Mouse (Mus musculus) heart, embryonic 10.5 days (tissue): ENCODE results near the gene Gm6588. TPM values are rescaled to one million over a fixed set of nuclear protein-coding genes. Genes with fewer than 3 reads are reported as not detected.

ENCODE experiments used
- DNase-seq: peaks from one replicate; pipeline ENCODE4 v3.0.0-alpha.2; 2017; ENCODE audit warnings: low spot score
- H3K27ac ChIP-seq: fragments of 300-500 bp; sonication (generic); 2 replicates; pipeline ENCODE4 v1.5.1; 2016; ENCODE audit warnings: mild to moderate bottlenecking
- H3K27me3 ChIP-seq: fragments of 300-500 bp; sonication (generic); 2 replicates; pipeline ENCODE4 v1.6.1; 2016; ENCODE audit warnings: mild to moderate bottlenecking; ENCODE audit not compliant: poor library complexity, insufficient read depth, severe bottlenecking
- H3K36me3 ChIP-seq: fragments of 300-500 bp; sonication (generic); 2 replicates; pipeline ENCODE4 v1.6.1; 2016; ENCODE audit warnings: mild to moderate bottlenecking, moderate library complexity
- H3K4me1 ChIP-seq: fragments of 300-500 bp; sonication (generic); 2 replicates; pipeline ENCODE4 v1.6.1; 2016; ENCODE audit warnings: mild to moderate bottlenecking
- H3K4me3 ChIP-seq: fragments of 300-500 bp; sonication (generic); 2 replicates; pipeline ENCODE4 v1.5.1; 2016; ENCODE audit warnings: mild to moderate bottlenecking, moderate library complexity
- H3K9me3 ChIP-seq: fragments of 300-500 bp; sonication (generic); 2 replicates; pipeline ENCODE4 v1.6.1; 2016; ENCODE audit warnings: mild to moderate bottlenecking, moderate library complexity
- WGBS: fragments of 180-500 bp; shearing (Covaris S2); methylation state at CpG from one replicate; pipeline ENCODE4 v1.1.7; 2016; 5-methylcytosine and 5-hydroxymethylcytosine counted together
- polyA plus RNA-seq: library from polyadenylated mRNA; unstranded; fragments of >200 nt; fragmentation: Nextera tagmentation; extraction: Ambion mirVana; gene quantifications from 2 replicates; pipeline ENCODE4 v1.2.1, GENCODE M21; 2016

The Gm6588 gene
- polyA plus RNA-seq, 1 experiment from 2014 or later, result 0.11 TPM

GRCm38 (mm10) chr5:112483030-112483429 is 33.8 kb downstream of the Gm6588 start:
- Histone ChIP-seq H3K27me3 (peaks cover 77% of the 10 kb centered on the region), H3K36me3 (no peaks in the 10 kb centered on the region), H3K4me3 (no peak overlapping the region), H3K9me3 (no peaks in the 10 kb centered on the region), H3K27ac (no peak overlapping the region), H3K4me1 (peaks cover 38% of the 10 kb centered on the region)
- WGBS, result 78% methylated on average over 8 of the region's 8 CpGs
- DNase-seq, result no peak

GRCm38 (mm10) chr5:112484924-112485715 is 35.9 kb downstream of the Gm6588 start:
- Histone ChIP-seq H3K27me3 (peaks cover 83% of the 10 kb centered on the region), H3K4me3 (no peak overlapping the region), H3K9me3 (no peaks in the 10 kb centered on the region), H3K27ac (no peak overlapping the region), H3K4me1 (peaks cover 24% of the 10 kb centered on the region), H3K36me3 (no peaks in the 10 kb centered on the region)
- DNase-seq, result no peak
- WGBS, result 36% methylated on average over 13 of the region's 13 CpGs

- 60% methylated on average over 5 of the region's 5 CpGs for WGBS
- DNase-seq, result no peak
- H3K27me3 ChIP-seq, result peaks cover 83% of the 10 kb centered on the region
Measured at GRCm38 (mm10) chr5:112486415-112486814, 37.2 kb downstream of the Gm6588 start.

GRCm38 (mm10) chr5:112487504-112487903 is 38.3 kb downstream of the Gm6588 start:
- 79% methylated on average over 1 of the region's 1 CpGs for WGBS
- peaks cover 75% of the 10 kb centered on the region for H3K27me3 ChIP-seq

More at GRCm38 (mm10) chr5:112486415-112486814, 37.2 kb downstream of the Gm6588 start:
- Histone ChIP-seq H3K4me1 (peaks cover 26% of the 10 kb centered on the region), H3K27ac (peak overlapping the region; percentile 12; the same call in 1 of the 2 replicates), H3K36me3 (no peaks in the 10 kb centered on the region), H3K4me3 (no peak overlapping the region), H3K9me3 (no peaks in the 10 kb centered on the region)

GRCm38 (mm10) chr5:112488101-112488776 is 39.0 kb downstream of the Gm6588 start:
- WGBS, result 73% methylated on average over 8 of the region's 8 CpGs
- peak overlapping the region; percentile 65; the same call in 1 of the 2 replicates for H3K27ac ChIP-seq
- peak; percentile 87 for DNase-seq
- H3K4me3 ChIP-seq, result no peak overlapping the region
- H3K27me3 ChIP-seq, result peaks cover 68% of the 10 kb centered on the region
- H3K9me3 ChIP-seq, result no peaks in the 10 kb centered on the region
- peaks cover 23% of the 10 kb centered on the region for H3K4me1 ChIP-seq
- no peaks in the 10 kb centered on the region for H3K36me3 ChIP-seq

More at GRCm38 (mm10) chr5:112487504-112487903, 38.3 kb downstream of the Gm6588 start:
- Histone ChIP-seq H3K27ac (no peak overlapping the region), H3K4me3 (no peak overlapping the region), H3K36me3 (no peaks in the 10 kb centered on the region), H3K9me3 (no peaks in the 10 kb centered on the region), H3K4me1 (peaks cover 19% of the 10 kb centered on the region)
- DNase-seq, result no peak

- WGBS, result 47% methylated on average over 11 of the region's 11 CpGs
Measured at GRCm38 (mm10) chr5:112491489-112491888, 42.3 kb downstream of the Gm6588 start.

GRCm38 (mm10) chr5:112493492-112493891 is 44.3 kb downstream of the Gm6588 start:
- no peaks in the 10 kb centered on the region for H3K36me3 ChIP-seq
- 25% methylated on average over 11 of the region's 11 CpGs for WGBS
- peak overlapping the region; percentile 4; the same call in 1 of the 2 replicates for H3K4me3 ChIP-seq
- H3K4me1 ChIP-seq, result peaks cover 25% of the 10 kb centered on the region
- H3K9me3 ChIP-seq, result no peaks in the 10 kb centered on the region
- H3K27me3 ChIP-seq, result peaks cover 48% of the 10 kb centered on the region
- H3K27ac ChIP-seq, result no peak overlapping the region
- peak; percentile 87 for DNase-seq

More at GRCm38 (mm10) chr5:112491489-112491888, 42.3 kb downstream of the Gm6588 start:
- no peaks in the 10 kb centered on the region for H3K9me3 ChIP-seq
- H3K4me1 ChIP-seq, result peaks cover 26% of the 10 kb centered on the region
- no peaks in the 10 kb centered on the region for H3K36me3 ChIP-seq
- no peak overlapping the region for H3K4me3 ChIP-seq
- H3K27ac ChIP-seq, result no peak overlapping the region
- DNase-seq, result no peak
- H3K27me3 ChIP-seq, result peaks cover 56% of the 10 kb centered on the region

- no peaks in the 10 kb centered on the region for H3K9me3 ChIP-seq
- no peak overlapping the region for H3K27ac ChIP-seq
- H3K36me3 ChIP-seq, result no peaks in the 10 kb centered on the region
- H3K4me3 ChIP-seq, result no peak overlapping the region
- H3K27me3 ChIP-seq, result peaks cover 32% of the 10 kb centered on the region
- WGBS, result 59% methylated on average over 7 of the region's 7 CpGs
- H3K4me1 ChIP-seq, result peaks cover 30% of the 10 kb centered on the region
- DNase-seq, result no peak
Measured at GRCm38 (mm10) chr5:112496753-112497369, 47.6 kb downstream of the Gm6588 start.

- Histone ChIP-seq H3K36me3 (no peaks in the 10 kb centered on the region), H3K4me3 (no peak overlapping the region), H3K27me3 (peaks cover 35% of the 10 kb centered on the region), H3K4me1 (peaks cover 18% of the 10 kb centered on the region), H3K9me3 (no peaks in the 10 kb centered on the region), H3K27ac (peak overlapping the region; percentile 56; the same call in 1 of the 2 replicates)
- 42% methylated on average over 13 of the region's 13 CpGs for WGBS
- DNase-seq, result no peak
Measured at GRCm38 (mm10) chr5:112498921-112499917, 50.0 kb downstream of the Gm6588 start.

- Histone ChIP-seq H3K4me1 (peaks cover 18% of the 10 kb centered on the region), H3K4me3 (no peak overlapping the region), H3K36me3 (no peaks in the 10 kb centered on the region), H3K9me3 (no peaks in the 10 kb centered on the region), H3K27me3 (peaks cover 29% of the 10 kb centered on the region), H3K27ac (0 out of 2 replicates have a peak overlapping the region, but pooled peaks have one; percentile 6)
- 68% methylated on average over 8 of the region's 8 CpGs for WGBS
- DNase-seq, result no peak
Measured at GRCm38 (mm10) chr5:112499918-112500682, 50.9 kb downstream of the Gm6588 start.
